Mouse (Mus musculus) neural tube, embryonic 14.5 days (tissue): ENCODE results near the gene Kif26b. TPM values are rescaled to one million over a fixed set of nuclear protein-coding genes. Genes with fewer than 3 reads are reported as not detected.
A peak's percentile ranks its signal among the peaks of the same experiment; 100 is the strongest.

ENCODE experiments used
- ATAC-seq: fragments of 200-750 bp; cut with Nextera tagmentation; 2 replicates; pipeline ENCODE4 v1.8.0; 2017; ENCODE audit warnings: low read depth, mild to moderate bottlenecking, moderate TSS enrichment, moderate library complexity
- H3K27ac ChIP-seq: fragments of 300-500 bp; sonication (generic); 2 replicates; pipeline ENCODE4 v1.5.1; 2014; ENCODE audit warnings: low read depth, mild to moderate bottlenecking, control low read depth, low read length, moderate library complexity, mixed read lengths
- H3K27me3 ChIP-seq: fragments of 300-500 bp; sonication (generic); 2 replicates; pipeline ENCODE4 v1.6.1; 2014; ENCODE audit warnings: low read length; ENCODE audit not compliant: control insufficient read depth, insufficient read depth
- H3K36me3 ChIP-seq: fragments of 300-500 bp; sonication (generic); 2 replicates; pipeline ENCODE4 v1.6.1; 2014; ENCODE audit warnings: low read length, mixed read lengths; ENCODE audit not compliant: control insufficient read depth, insufficient read depth
- H3K4me1 ChIP-seq: fragments of 300-500 bp; sonication (generic); 2 replicates; pipeline ENCODE4 v1.6.1; 2014; ENCODE audit warnings: low read length; ENCODE audit not compliant: control insufficient read depth, insufficient read depth
- H3K4me2 ChIP-seq: fragments of 300-500 bp; sonication (generic); 2 replicates; pipeline ENCODE4 v1.6.1; 2014; ENCODE audit warnings: mild to moderate bottlenecking, low read depth, low read length, control low read depth
- H3K4me3 ChIP-seq: fragments of 300-500 bp; sonication (generic); 2 replicates; pipeline ENCODE4 v1.5.1; 2014; ENCODE audit warnings: low read depth, low read length, control low read depth, mixed read lengths
- H3K9ac ChIP-seq: fragments of 300-500 bp; sonication (generic); replicated peaks from 2 replicates; pipeline ENCODE4 v1.6.1; 2014; ENCODE audit warnings: low read depth, mild to moderate bottlenecking, control low read depth, low read length, mixed read lengths
- H3K9me3 ChIP-seq: fragments of 300-500 bp; sonication (generic); 2 replicates; pipeline ENCODE4 v1.6.1; 2016; ENCODE audit warnings: low read length; ENCODE audit not compliant: control insufficient read depth
- WGBS: fragments of 180-500 bp; shearing (Covaris S2); extraction: QIAGEN DNeasy Blood & Tissue Kit; methylation state at CpG from one replicate; pipeline ENCODE4 v1.1.7; 2014; 5-methylcytosine and 5-hydroxymethylcytosine counted together
- polyA plus RNA-seq: library from polyadenylated mRNA; unstranded; fragments of >200 nt; fragmentation: Nextera tagmentation; extraction: Ambion mirVana; gene quantifications from 2 replicates; pipeline ENCODE4 v1.2.1, GENCODE M21; 2014

Gene Kif26b
- polyA plus RNA-seq, 1 experiment from 2014 or later = 18.5 TPM

- no peak overlapping the region for H3K9ac ChIP-seq
- no peaks in the 10 kb centered on the region for H3K36me3 ChIP-seq
- H3K27ac ChIP-seq = no peak overlapping the region
- H3K4me3 ChIP-seq = no peak overlapping the region
- H3K9me3 ChIP-seq = no peaks in the 10 kb centered on the region
- H3K4me2 ChIP-seq = no peak overlapping the region
- peaks cover 39% of the 10 kb centered on the region for H3K4me1 ChIP-seq
- H3K27me3 ChIP-seq = no peaks in the 10 kb centered on the region
- no peak; the same call in 1 of the 2 replicates for ATAC-seq
- WGBS = 26% methylated on average over 13 of the region's 13 CpGs
Measured at GRCm38 (mm10) chr1:178571885-178572444, 43.0 kb downstream of the Kif26b start.

GRCm38 (mm10) chr1:178573406-178574032 lies 44.6 kb downstream of the Kif26b start:
- H3K27me3 ChIP-seq = no peaks in the 10 kb centered on the region
- no peak overlapping the region for H3K27ac ChIP-seq
- H3K4me2 ChIP-seq = no peak overlapping the region
- peaks cover 26% of the 10 kb centered on the region for H3K4me1 ChIP-seq
- ATAC-seq = no peak
- no peaks in the 10 kb centered on the region for H3K36me3 ChIP-seq
- no peaks in the 10 kb centered on the region for H3K9me3 ChIP-seq
- no peak overlapping the region for H3K4me3 ChIP-seq
- 77% methylated on average over 4 of the region's 4 CpGs for WGBS
- H3K9ac ChIP-seq = no peak overlapping the region

- Histone ChIP-seq H3K36me3 (no peaks in the 10 kb centered on the region), H3K4me3 (no peak overlapping the region), H3K9ac (no peak overlapping the region), H3K4me1 (peaks cover 10% of the 10 kb centered on the region), H3K27me3 (no peaks in the 10 kb centered on the region), H3K27ac (no peak overlapping the region), H3K4me2 (no peak overlapping the region), H3K9me3 (no peaks in the 10 kb centered on the region)
- 94% methylated on average over 2 of the region's 2 CpGs for WGBS
- no peak for ATAC-seq
Measured at GRCm38 (mm10) chr1:178575706-178576105, 46.8 kb downstream of the Kif26b start.

GRCm38 (mm10) chr1:178576926-178577325 lies 48.0 kb downstream of the Kif26b start:
- Histone ChIP-seq H3K9ac (no peak overlapping the region), H3K36me3 (no peaks in the 10 kb centered on the region), H3K27ac (no peak overlapping the region), H3K9me3 (no peaks in the 10 kb centered on the region), H3K4me1 (no peaks in the 10 kb centered on the region), H3K4me3 (no peak overlapping the region), H3K27me3 (no peaks in the 10 kb centered on the region), H3K4me2 (no peak overlapping the region)
- no peak for ATAC-seq
- 86% methylated on average over 3 of the region's 3 CpGs for WGBS

- Histone ChIP-seq H3K4me2 (no peak overlapping the region), H3K4me3 (no peak overlapping the region), H3K9me3 (no peaks in the 10 kb centered on the region), H3K4me1 (no peaks in the 10 kb centered on the region), H3K27ac (no peak overlapping the region), H3K9ac (no peak overlapping the region), H3K36me3 (no peaks in the 10 kb centered on the region), H3K27me3 (no peaks in the 10 kb centered on the region)
- 48% methylated on average over 5 of the region's 5 CpGs for WGBS
- no peak for ATAC-seq
Measured at GRCm38 (mm10) chr1:178585366-178586020, 56.6 kb downstream of the Kif26b start.

GRCm38 (mm10) chr1:178590229-178591171 lies 61.6 kb downstream of the Kif26b start:
- no peak overlapping the region for H3K27ac ChIP-seq
- no peaks in the 10 kb centered on the region for H3K9me3 ChIP-seq
- H3K4me3 ChIP-seq = no peak overlapping the region
- H3K36me3 ChIP-seq = no peaks in the 10 kb centered on the region
- H3K4me1 ChIP-seq = no peaks in the 10 kb centered on the region
- 54% methylated on average over 13 of the region's 13 CpGs for WGBS
- no peak overlapping the region for H3K4me2 ChIP-seq
- H3K9ac ChIP-seq = no peak overlapping the region
- peak; percentile 64; the same call in 1 of the 2 replicates for ATAC-seq
- no peaks in the 10 kb centered on the region for H3K27me3 ChIP-seq

- H3K36me3 ChIP-seq = no peaks in the 10 kb centered on the region
- 97% methylated on average over 3 of the region's 3 CpGs for WGBS
- H3K4me2 ChIP-seq = no peak overlapping the region
- no peaks in the 10 kb centered on the region for H3K4me1 ChIP-seq
- no peaks in the 10 kb centered on the region for H3K27me3 ChIP-seq
- no peak for ATAC-seq
- no peak overlapping the region for H3K4me3 ChIP-seq
- H3K9ac ChIP-seq = no peak overlapping the region
- no peak overlapping the region for H3K27ac ChIP-seq
- H3K9me3 ChIP-seq = no peaks in the 10 kb centered on the region
Measured at GRCm38 (mm10) chr1:178597113-178597512, 68.2 kb downstream of the Kif26b start.

GRCm38 (mm10) chr1:178597757-178598156 lies 68.8 kb downstream of the Kif26b start:
- WGBS = 90% methylated on average over 6 of the region's 6 CpGs
- Histone ChIP-seq H3K36me3 (no peaks in the 10 kb centered on the region), H3K27me3 (no peaks in the 10 kb centered on the region), H3K4me3 (no peak overlapping the region), H3K4me2 (no peak overlapping the region), H3K9me3 (no peaks in the 10 kb centered on the region), H3K9ac (no peak overlapping the region), H3K27ac (no peak overlapping the region), H3K4me1 (no peaks in the 10 kb centered on the region)
- ATAC-seq = no peak
